Mouse (Mus musculus) CH12.LX (cell line): ENCODE results near the gene Pgm5.

Source experiments
- CTCF ChIP-seq, 2 experiments: IDR thresholded peaks in 1 of 2; conservative IDR thresholded peaks in 1 of 2; 2 replicates each; pipeline ENCODE4 v1.5.1; 2011 to 2012; ENCODE audit warnings: low read depth in 2 of 2, low read length in 2 of 2, improper control_type of control experiment in 1 of 2, inconsistent platforms in 1 of 2, mild to moderate bottlenecking in 1 of 2, moderate library complexity in 1 of 2
- E2F4 ChIP-seq: IDR thresholded peaks from 2 replicates; pipeline ENCODE4 v1.6.1; 2011; ENCODE audit warnings: low read depth, low read length, improper control_type of control experiment; ENCODE audit not compliant: insufficient replicate concordance

GRCm38 (mm10) chr19:24738026-24738425, 123.6 kb downstream of the Pgm5 start:
- no peak for TF ChIP-seq CTCF (conservative IDR thresholded peaks at IDR 0.05 in 1 of 2, IDR thresholded peaks at IDR 0.05 in 1 of 2; ENCODE audit: low read depth in 2 of 2, low read length in 2 of 2)
- no peak for TF ChIP-seq E2F4
